Mouse (Mus musculus): ENCODE data around the gene Sf1.

- TF ChIP-seq CTCF (IDR thresholded peaks at IDR 0.05; ENCODE audit: borderline replicate concordance, extremely low read depth, insufficient read depth, insufficient read length), result no peak
- no peak for TF ChIP-seq POLR2A (IDR thresholded peaks at IDR 0.05; ENCODE audit: borderline replicate concordance, extremely low read depth, insufficient read depth, insufficient read length, poor library complexity, severe bottlenecking)
These were observed 2.2 kb upstream of the Sf1 start for GRCm38 (mm10) chr19:6361291-6361690.
